Mouse (Mus musculus) E14TG2a.4 (cell line): ENCODE measurements around the gene Kcnk6.

Experiments
- CTCF ChIP-seq: conservative IDR thresholded peaks from 2 replicates; pipeline ENCODE4 v1.5.1; 2014; ENCODE audit warnings: low read length
- NANOG ChIP-seq: IDR thresholded peaks from 2 replicates; pipeline ENCODE4 v1.6.1; 2014; ENCODE audit warnings: borderline replicate concordance, low read length, mixed read lengths
- POU5F1 ChIP-seq: IDR thresholded peaks from 2 replicates; pipeline ENCODE4 v1.6.1; 2014; ENCODE audit warnings: low read length, borderline replicate concordance

- TF ChIP-seq CTCF, result no peak
- TF ChIP-seq NANOG, result no peak
- no peak for TF ChIP-seq POU5F1
Observed at GRCm38 (mm10) chr7:29277510-29277909, 45.2 kb upstream of the Kcnk6 start.
